In genomic region chr6:50354688-50355660, GRCm38 (mm10) we compare ENCODE assay signal across 9 mouse cellular contexts.
DNase-seq lines count a peak whose midpoint lies in the region; ATAC-seq and TF ChIP-seq lines count a peak whose summit lies in the region.
"Had no signal": no experiment of that assay in that cellular context is flagged by ENCODE, and none has a peak within 500 bp of the region (broad histone marks: within the 10 kb centered on the region; RNA-seq: fewer than 3 reads in every experiment).

No protein-coding gene starts in this region.

- H3K9me3 ChIP-seq in midbrain, embryonic 10.5 days (replicated peaks), result no peaks in the 10 kb centered on the region
- H3K9me3 ChIP-seq in midbrain, embryonic 11.5 days (ENCODE audit: control insufficient read depth, low read length), result no peaks in the 10 kb centered on the region
- H3K9me3 ChIP-seq in kidney, postnatal 0 days (replicated peaks; ENCODE audit: low read length), result no peaks in the 10 kb centered on the region
- H3K9me3 ChIP-seq in midbrain, embryonic 15.5 days, result no peaks in the 10 kb centered on the region
- H3K9me3 ChIP-seq: hindbrain, embryonic 15.5 days had no signal

- H3K27me3 ChIP-seq in midbrain, embryonic 10.5 days (ENCODE audit: low read depth, poor library complexity, severe bottlenecking), result no peaks in the 10 kb centered on the region
- H3K27me3 ChIP-seq in midbrain, embryonic 11.5 days (ENCODE audit: control insufficient read depth, insufficient read depth, low read length), result no peaks in the 10 kb centered on the region
- H3K27me3 ChIP-seq in heart, adult 2 months (ENCODE audit: control insufficient read depth, insufficient read depth, low read length), result no peaks in the 10 kb centered on the region
- H3K27me3 ChIP-seq in kidney, postnatal 0 days (ENCODE audit: insufficient read depth, low read length), result no peaks in the 10 kb centered on the region
- no peaks in the 10 kb centered on the region for H3K27me3 ChIP-seq in midbrain, embryonic 15.5 days (replicated peaks)
- H3K27me3 ChIP-seq: hindbrain, embryonic 15.5 days had no signal

- no peak overlapping the region for H3K9ac ChIP-seq in midbrain, embryonic 11.5 days (ENCODE audit: low read length)
- H3K9ac ChIP-seq in heart, adult 2 months (ENCODE audit: low read depth, low read length), result peak overlapping the region; percentile 4; the same call in 1 of the 2 replicates
- no peak overlapping the region for H3K9ac ChIP-seq in kidney, postnatal 0 days (ENCODE audit: low read depth, low read length)
- H3K9ac ChIP-seq in midbrain, embryonic 15.5 days, result no peak overlapping the region; the same call in 1 of the 2 replicates
- H3K9ac ChIP-seq: hindbrain, embryonic 15.5 days had no signal

- no peaks in the 10 kb centered on the region for H3K79me2 ChIP-seq in heart, adult 2 months (replicated peaks; ENCODE audit: control insufficient read depth, insufficient read depth, low read length)

- H3K27ac ChIP-seq in midbrain, embryonic 10.5 days (replicated peaks), result peak overlapping the region; percentile 70
- H3K27ac ChIP-seq in midbrain, embryonic 11.5 days (ENCODE audit: low read depth, low read length), result no peak overlapping the region
- H3K27ac ChIP-seq in heart, adult 2 months, result peak overlapping the region; percentile 72
- H3K27ac ChIP-seq in kidney, postnatal 0 days, result peak overlapping the region; percentile 63; the same call in 1 of the 2 replicates
- H3K27ac ChIP-seq in midbrain, embryonic 15.5 days, result peak overlapping the region; percentile 39
- H3K27ac ChIP-seq: hindbrain, embryonic 15.5 days had no signal

- 64% methylated on average over 20 of the region's 20 CpGs for WGBS in midbrain, embryonic 10.5 days
- WGBS in midbrain, embryonic 11.5 days, result 55% methylated on average over 20 of the region's 20 CpGs
- WGBS in heart, adult 2 months, result 17% methylated on average over 20 of the region's 20 CpGs
- WGBS in kidney, postnatal 0 days, result 34% methylated on average over 20 of the region's 20 CpGs
- 49% methylated on average over 20 of the region's 20 CpGs for WGBS in midbrain, embryonic 15.5 days

- intact Hi-C loops in heart, adult 2 months (cut with DNase I), result loop anchor here (5.0 kb wide), 3 partner anchors 43 to 102 kb away; partner anchors contain the start of gene Osbpl3
- intact Hi-C loops in left cerebral cortex, postnatal 10 days (cut with DNase I), result loop anchor here (5.0 kb wide), 1 partner anchor 33 kb away; no protein-coding TSS in a partner anchor

- peaks cover 22% of the 10 kb centered on the region for H3K4me1 ChIP-seq in midbrain, embryonic 10.5 days
- peaks cover 6% of the 10 kb centered on the region; the same call in 1 of the 2 replicates for H3K4me1 ChIP-seq in midbrain, embryonic 11.5 days (ENCODE audit: control insufficient read depth, insufficient read depth, low read length)
- peaks cover 14% of the 10 kb centered on the region for H3K4me1 ChIP-seq in heart, adult 2 months (ENCODE audit: control insufficient read depth, insufficient read depth, low read length)
- peaks cover 18% of the 10 kb centered on the region; the same call in 1 of the 2 replicates for H3K4me1 ChIP-seq in kidney, postnatal 0 days (replicated peaks; ENCODE audit: insufficient read depth, low read length)
- H3K4me1 ChIP-seq in midbrain, embryonic 15.5 days, result peaks cover 26% of the 10 kb centered on the region

- no peaks in the 10 kb centered on the region; the same call in 1 of the 2 replicates for H3K36me3 ChIP-seq in midbrain, embryonic 10.5 days
- H3K36me3 ChIP-seq in midbrain, embryonic 11.5 days (ENCODE audit: control insufficient read depth, insufficient read depth, low read length), result no peaks in the 10 kb centered on the region
- no peaks in the 10 kb centered on the region; the same call in 1 of the 2 replicates for H3K36me3 ChIP-seq in heart, adult 2 months (ENCODE audit: control insufficient read depth, insufficient read depth, low read length)
- H3K36me3 ChIP-seq in kidney, postnatal 0 days (ENCODE audit: insufficient read depth, low read length), result no peaks in the 10 kb centered on the region
- H3K36me3 ChIP-seq in midbrain, embryonic 15.5 days (replicated peaks), result no peaks in the 10 kb centered on the region
- H3K36me3 ChIP-seq: hindbrain, embryonic 15.5 days had no signal

- no peak for ATAC-seq in midbrain, embryonic 11.5 days (ENCODE audit: low FRiP score)
- ATAC-seq in kidney, postnatal 0 days (replicated peaks; ENCODE audit: low FRiP score, low read depth), result peak; percentile 73
- 0 out of 2 replicates have a peak, but pooled peaks have one; percentile 40 for ATAC-seq in midbrain, embryonic 15.5 days (replicated peaks)

- no peak for TF ChIP-seq CTCF in heart, adult 2 months (IDR thresholded peaks at IDR 0.05)
- TF ChIP-seq CTCF in kidney, postnatal 0 days (IDR thresholded peaks at IDR 0.05; ENCODE audit: low read depth), result no peak

- no peak for TF ChIP-seq POLR2A in heart, adult 2 months (IDR thresholded peaks at IDR 0.05; ENCODE audit: insufficient read depth, low read depth, low read length)

- H3K4me2 ChIP-seq in midbrain, embryonic 11.5 days, result no peak overlapping the region
- no peak overlapping the region for H3K4me2 ChIP-seq in kidney, postnatal 0 days (ENCODE audit: low read length)
- H3K4me2 ChIP-seq in midbrain, embryonic 15.5 days, result peak overlapping the region; percentile 9; the same call in 1 of the 2 replicates
- H3K4me2 ChIP-seq: hindbrain, embryonic 15.5 days had no signal

- TF ChIP-seq EP300 in heart, adult 2 months (IDR thresholded peaks at IDR 0.05; ENCODE audit: insufficient read depth, low read depth, low read length), result 0 out of 2 replicates have a peak, but pooled peaks have one; percentile 43

- H3K4me3 ChIP-seq in midbrain, embryonic 10.5 days, result no peak overlapping the region
- H3K4me3 ChIP-seq in midbrain, embryonic 11.5 days (ENCODE audit: low read depth, low read length), result no peak overlapping the region
- peak overlapping the region; percentile 10; the same call in 1 of the 2 replicates for H3K4me3 ChIP-seq in heart, adult 2 months
- H3K4me3 ChIP-seq in kidney, postnatal 0 days (replicated peaks; ENCODE audit: low read depth, low read length), result no peak overlapping the region
- no peak overlapping the region for H3K4me3 ChIP-seq in midbrain, embryonic 15.5 days
- H3K4me3 ChIP-seq: hindbrain, embryonic 15.5 days had no signal

- DNase-seq in midbrain, embryonic 10.5 days (ENCODE audit: low spot score), result no peak
- DNase-seq in midbrain, embryonic 11.5 days (ENCODE audit: low spot score, missing footprints), result no peak
- peak; percentile 51 to 55 for DNase-seq in heart, adult 2 months
- peak; percentile 66 for DNase-seq in kidney, postnatal 0 days (ENCODE audit: low spot score)
- DNase-seq in spleen, postnatal 10 days (ENCODE audit: low spot score in 2 of 2), result no peak
- DNase-seq in ovary, adult 18-20 months (ENCODE audit: low spot score), result no peak
- no peak for DNase-seq in left cerebral cortex, postnatal 10 days (ENCODE audit: extremely low spot score in 1 of 2, low spot score in 2 of 2)

Comparison
In these comparisons a context has a peak if more than half of its experiments do, and no peak if none do; other contexts are left out.
1. DNase-seq: peak in heart, adult 2 months (2 of 2) and kidney, postnatal 0 days (single experiment); none in midbrain, embryonic 10.5 days (single experiment), midbrain, embryonic 11.5 days (single experiment), spleen, postnatal 10 days (0 of 2), ovary, adult 18-20 months (single experiment) and left cerebral cortex, postnatal 10 days (0 of 2).